Mouse (Mus musculus) stomach, postnatal 0 days (tissue): ENCODE measurements around the gene 1700109H08Rik. TPM values are rescaled to one million over a fixed set of nuclear protein-coding genes. Genes with fewer than 3 reads are reported as not detected.
"Not testable (repeated sequence)": the region's sequence is repeated elsewhere in the genome, so short reads cannot be mapped to it uniquely, and the experiment has no call there.

Experiments
- ATAC-seq: fragments of 200-750 bp; cut with Nextera tagmentation; 2 replicates; pipeline ENCODE4 v1.8.0; 2017; ENCODE audit not compliant: low FRiP score, low TSS enrichment
- DNase-seq: peaks from one replicate; pipeline ENCODE4 v3.0.0-alpha.2; 2016; ENCODE audit warnings: low spot score
- H3K27ac ChIP-seq: fragments of 300-500 bp; sonication (generic); replicated peaks from 2 replicates; pipeline ENCODE4 v1.5.1; 2014; ENCODE audit warnings: mild to moderate bottlenecking, control low read depth
- H3K27me3 ChIP-seq: fragments of 300-500 bp; sonication (generic); 2 replicates; pipeline ENCODE4 v1.6.1; 2014; ENCODE audit warnings: low read length; ENCODE audit not compliant: control insufficient read depth, insufficient read depth
- H3K36me3 ChIP-seq: fragments of 300-500 bp; sonication (generic); 2 replicates; pipeline ENCODE4 v1.6.1; 2014; ENCODE audit warnings: low read length, mixed read lengths; ENCODE audit not compliant: control insufficient read depth, insufficient read depth
- H3K4me1 ChIP-seq: fragments of 300-500 bp; sonication (generic); replicated peaks from 2 replicates; pipeline ENCODE4 v1.6.1; 2014; ENCODE audit warnings: antibody characterized with exemption; ENCODE audit not compliant: control insufficient read depth, insufficient read depth
- H3K4me2 ChIP-seq: fragments of 300-500 bp; sonication (generic); replicated peaks from 2 replicates; pipeline ENCODE4 v1.6.1; 2014; ENCODE audit warnings: low read depth, mild to moderate bottlenecking, control low read depth, moderate library complexity
- H3K4me3 ChIP-seq: fragments of 300-500 bp; sonication (generic); 2 replicates; pipeline ENCODE4 v1.5.1; 2014; ENCODE audit warnings: low read depth, low read length, control low read depth
- H3K9ac ChIP-seq: fragments of 300-500 bp; sonication (generic); 2 replicates; pipeline ENCODE4 v1.6.1; 2014; ENCODE audit warnings: mild to moderate bottlenecking, low read length, control low read depth, mixed read lengths
- H3K9me3 ChIP-seq: fragments of 300-500 bp; sonication (generic); 2 replicates; pipeline ENCODE4 v1.6.1; 2016; ENCODE audit warnings: low read length; ENCODE audit not compliant: control insufficient read depth
- CTCF ChIP-seq: IDR thresholded peaks from 2 replicates; pipeline ENCODE4 v1.5.1; 2016; ENCODE audit warnings: antibody characterized with exemption, low read depth, mild to moderate bottlenecking, moderate library complexity
- EP300 ChIP-seq: optimal IDR thresholded peaks from 2 replicates; pipeline ENCODE3; 2016; ENCODE audit warnings: antibody characterized with exemption
- whole genome bisulfite sequencing: fragments of 180-500 bp; shearing (Covaris S2); extraction: QIAGEN DNeasy Blood & Tissue Kit; methylation state at CpG from one replicate; pipeline ENCODE4 v1.1.7; 2014; 5-methylcytosine and 5-hydroxymethylcytosine counted together
- polyA plus RNA-seq: library from polyadenylated mRNA; unstranded; fragments of >200 nt; fragmentation: Nextera tagmentation; extraction: Ambion mirVana; gene quantifications from 2 replicates; pipeline ENCODE4 v1.2.1, GENCODE M21; 2015

1700109H08Rik gene
- polyA plus RNA-seq, 1 experiment from 2014 or later = 0.91 TPM

DNA sequence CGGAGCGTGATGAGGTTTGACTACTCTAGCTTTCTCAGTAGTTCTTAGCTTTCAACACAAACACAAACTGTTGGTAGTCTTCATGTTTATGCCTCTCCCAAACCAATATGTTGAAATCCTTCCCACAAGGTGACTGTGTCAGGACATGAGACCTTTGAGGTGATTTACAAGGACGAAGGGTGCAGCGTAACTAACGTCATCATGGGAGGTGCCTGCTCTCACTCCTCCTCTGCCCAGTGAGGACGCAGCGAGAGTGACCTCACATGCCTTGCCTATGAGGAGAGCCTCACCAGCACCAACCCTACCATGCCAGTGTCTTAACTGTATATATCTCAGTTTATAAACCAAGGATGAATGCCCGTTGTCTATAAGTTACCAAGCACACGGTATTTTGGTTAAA is 35.7 kb downstream of the 1700109H08Rik start:
- Histone ChIP-seq H3K27ac (no peak overlapping the region), H3K4me3 (no peak overlapping the region), H3K27me3 (no peaks in the 10 kb centered on the region), H3K4me1 (no peaks in the 10 kb centered on the region), H3K4me2 (no peak overlapping the region), H3K9ac (no peak overlapping the region), H3K9me3 (no peaks in the 10 kb centered on the region), H3K36me3 (peaks cover 4% of the 10 kb centered on the region)
- WGBS = 91% methylated on average over 9 of the region's 9 CpGs
- no peak for DNase-seq
- ATAC-seq = no peak
- TF ChIP-seq CTCF = no peak
- TF ChIP-seq EP300 = no peak

- DNase-seq = no peak
- 95% methylated on average over 7 of the region's 7 CpGs for WGBS
- H3K27ac ChIP-seq = no peak overlapping the region
- no peaks in the 10 kb centered on the region for H3K9me3 ChIP-seq
- TF ChIP-seq CTCF (no peak), EP300 (no peak)
- H3K4me1 ChIP-seq = no peaks in the 10 kb centered on the region
- ATAC-seq = no peak
- peaks cover 4% of the 10 kb centered on the region for H3K36me3 ChIP-seq
- no peak overlapping the region for H3K9ac ChIP-seq
- H3K4me2 ChIP-seq = no peak overlapping the region
- H3K4me3 ChIP-seq = no peak overlapping the region
- no peaks in the 10 kb centered on the region for H3K27me3 ChIP-seq
These were observed 37.9 kb downstream of the 1700109H08Rik start for GRCm38 (mm10) chr5:3609241-3609640.

DNA sequence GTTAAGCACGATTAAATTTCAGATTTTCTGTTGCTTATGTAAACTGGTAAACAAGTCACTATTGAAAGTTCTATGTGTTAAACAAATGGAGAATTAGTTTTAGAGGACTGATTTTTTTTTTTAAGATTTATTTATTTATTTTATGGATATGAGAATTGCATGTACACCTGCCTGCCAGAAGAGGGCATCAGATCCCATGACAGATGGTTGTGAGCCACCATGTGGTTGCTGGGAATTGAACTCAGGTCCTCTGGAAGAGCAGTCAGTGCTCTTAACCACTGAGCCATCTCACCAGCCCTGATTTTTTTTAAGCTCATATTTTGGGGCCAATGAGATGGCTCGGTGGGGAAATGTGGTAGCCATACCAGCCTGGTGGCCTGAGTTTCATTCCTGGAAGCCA is 40.5 kb downstream of the 1700109H08Rik start:
- not testable (repeated sequence) for H3K9me3 ChIP-seq, H3K27ac ChIP-seq, H3K27me3 ChIP-seq, H3K36me3 ChIP-seq, ATAC-seq, H3K9ac ChIP-seq, H3K4me3 ChIP-seq, H3K4me2 ChIP-seq, DNase-seq, H3K4me1 ChIP-seq
- 94% methylated on average over 2 of the region's 2 CpGs for WGBS

- TF ChIP-seq CTCF (no peak), EP300 (no peak)
- Histone ChIP-seq H3K9me3 (no peaks in the 10 kb centered on the region), H3K4me1 (no peaks in the 10 kb centered on the region), H3K27ac (no peak overlapping the region), H3K36me3 (peaks cover 10% of the 10 kb centered on the region), H3K4me3 (no peak overlapping the region), H3K27me3 (no peaks in the 10 kb centered on the region), H3K9ac (no peak overlapping the region), H3K4me2 (no peak overlapping the region)
- ATAC-seq (no peak), DNase-seq (no peak)
- WGBS = 88% methylated on average over 7 of the region's 7 CpGs
These were observed 49.1 kb downstream of the 1700109H08Rik start for GRCm38 (mm10) chr5:3620486-3620885.

- 85% methylated on average over 5 of the region's 5 CpGs for WGBS
- H3K4me3 ChIP-seq = no peak overlapping the region
- H3K27ac ChIP-seq = no peak overlapping the region
- no peaks in the 10 kb centered on the region for H3K4me1 ChIP-seq
- no peaks in the 10 kb centered on the region for H3K9me3 ChIP-seq
- DNase-seq = no peak
- no peak overlapping the region for H3K4me2 ChIP-seq
- H3K27me3 ChIP-seq = no peaks in the 10 kb centered on the region
- ATAC-seq = no peak
- peaks cover under 1% of the 10 kb centered on the region; the same call in 1 of the 2 replicates for H3K36me3 ChIP-seq
- H3K9ac ChIP-seq = no peak overlapping the region
- TF ChIP-seq CTCF = no peak
- no peak for TF ChIP-seq EP300
These were observed 58.7 kb downstream of the 1700109H08Rik start for GRCm38 (mm10) chr5:3630055-3630454.

DNA sequence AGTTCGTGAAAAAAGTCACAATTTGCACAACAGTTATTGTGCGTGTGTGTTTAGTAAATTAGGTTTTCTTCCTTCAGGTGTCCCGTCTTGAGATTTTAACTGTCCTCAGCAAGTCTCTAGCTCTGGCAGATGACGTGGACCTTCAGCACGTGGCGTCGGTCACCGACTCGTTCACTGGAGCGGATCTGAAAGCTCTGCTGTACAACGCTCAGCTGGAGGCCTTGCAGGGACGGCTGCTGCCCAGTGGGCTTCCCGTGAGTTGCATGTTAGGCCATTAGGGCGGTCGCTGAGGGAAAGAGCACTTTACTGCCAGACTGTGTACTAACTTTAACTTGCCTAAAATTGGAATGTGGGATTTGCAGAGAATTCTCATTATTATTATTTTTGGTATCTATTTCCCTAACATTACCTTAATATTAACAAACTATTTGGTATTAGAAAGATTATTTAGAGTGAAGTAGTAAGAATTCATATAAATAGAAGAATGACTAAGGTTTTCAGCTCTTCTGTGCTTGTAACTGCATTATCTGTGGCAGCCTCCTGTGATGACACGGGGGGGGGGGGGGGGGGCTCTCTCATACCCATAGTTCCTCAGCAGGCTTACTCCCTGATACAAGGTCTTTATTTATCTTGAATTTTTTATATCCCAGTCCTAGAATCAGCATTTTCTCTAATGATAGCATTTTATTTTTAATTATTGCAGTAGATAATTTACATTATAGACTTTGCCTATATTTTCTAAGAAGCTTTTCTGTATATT is 60.3 kb downstream of the 1700109H08Rik start:
- H3K27me3 ChIP-seq = no peaks in the 10 kb centered on the region
- no peak overlapping the region for H3K9ac ChIP-seq
- 80% methylated on average over 16 of the region's 16 CpGs for WGBS
- H3K36me3 ChIP-seq = no peaks in the 10 kb centered on the region
- no peak overlapping the region for H3K4me2 ChIP-seq
- no peak overlapping the region for H3K27ac ChIP-seq
- H3K4me3 ChIP-seq = no peak overlapping the region
- no peaks in the 10 kb centered on the region for H3K4me1 ChIP-seq
- no peak for TF ChIP-seq CTCF
- TF ChIP-seq EP300 = no peak
- no peak for ATAC-seq
- no peaks in the 10 kb centered on the region for H3K9me3 ChIP-seq
- DNase-seq = no peak
